Mouse (Mus musculus) small intestine, adult 2 months (tissue): ENCODE data around the gene Psmg1.

Experiments
- CTCF ChIP-seq: fragments of 200-500 bp; IDR thresholded peaks from 2 replicates; pipeline ENCODE4 v1.5.1; 2012; ENCODE audit warnings: low read depth, mild to moderate bottlenecking, control low read depth, inconsistent platforms, low read length, moderate library complexity, mixed read lengths; ENCODE audit not compliant: insufficient replicate concordance, insufficient read length; ENCODE audit errors: extremely low read depth
- POLR2A ChIP-seq: fragments of 200-500 bp; IDR thresholded peaks from 2 replicates; pipeline ENCODE4 v1.6.1; 2012; ENCODE audit warnings: low read depth, mild to moderate bottlenecking, control low read depth, inconsistent platforms, low read length, moderate library complexity

DNA sequence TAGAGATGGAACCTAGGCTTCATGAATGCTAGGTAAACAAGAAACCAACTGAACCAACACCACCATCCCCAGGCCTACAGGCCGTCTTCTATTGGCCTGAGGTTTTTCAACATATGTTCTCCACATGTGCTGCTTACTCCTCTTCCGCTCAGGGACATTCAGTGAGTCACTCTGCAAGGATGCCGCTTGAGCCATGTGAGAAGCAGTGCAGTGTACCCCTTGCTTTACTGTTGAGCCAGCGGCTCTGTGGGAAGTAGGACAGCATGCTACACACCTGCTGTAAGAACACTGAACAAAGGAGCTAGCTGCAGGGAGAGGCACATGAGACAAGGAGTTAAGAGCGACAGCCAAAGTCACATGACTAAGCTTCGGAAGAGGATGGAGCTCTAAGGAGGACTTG lies 43.7 kb upstream of the Psmg1 start:
- TF ChIP-seq CTCF: no peak
- TF ChIP-seq POLR2A: no peak
